Mouse (Mus musculus) monocyte, adult 2 months (primary cell): ENCODE data around the gene Kcnab1.
"Not testable (repeated sequence)": the region's sequence is repeated elsewhere in the genome, so short reads cannot be mapped to it uniquely, and the experiment has no call there.

ENCODE experiments used
- DNase-seq, 2 experiments: peaks; one replicate each; pipeline ENCODE4 v3.0.0; 2022; ENCODE audit warnings: low spot score in 2 of 2, low read depth in 1 of 2

Kcnab1 gene

DNA sequence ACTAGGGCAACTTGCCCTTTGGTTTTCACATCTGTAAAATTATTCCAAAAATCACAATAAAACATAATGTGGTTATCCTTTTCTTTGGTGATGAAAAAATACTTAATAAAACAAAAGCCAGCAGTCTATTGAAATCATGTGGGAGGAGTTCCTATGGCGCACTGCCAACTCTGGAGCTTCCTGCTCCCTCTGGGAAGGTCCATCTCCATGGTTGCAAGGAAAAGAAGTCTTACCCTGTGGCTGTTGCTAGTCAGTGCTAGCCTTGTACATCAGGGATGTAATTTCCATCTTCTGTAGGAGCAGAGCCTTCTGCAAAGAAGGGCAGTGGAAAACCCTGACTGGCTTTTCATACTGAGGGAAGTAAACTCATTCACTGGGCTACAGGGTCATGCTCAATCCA, 254.3 kb downstream of the Kcnab1 start:
- DNase-seq, result no peak

DNA sequence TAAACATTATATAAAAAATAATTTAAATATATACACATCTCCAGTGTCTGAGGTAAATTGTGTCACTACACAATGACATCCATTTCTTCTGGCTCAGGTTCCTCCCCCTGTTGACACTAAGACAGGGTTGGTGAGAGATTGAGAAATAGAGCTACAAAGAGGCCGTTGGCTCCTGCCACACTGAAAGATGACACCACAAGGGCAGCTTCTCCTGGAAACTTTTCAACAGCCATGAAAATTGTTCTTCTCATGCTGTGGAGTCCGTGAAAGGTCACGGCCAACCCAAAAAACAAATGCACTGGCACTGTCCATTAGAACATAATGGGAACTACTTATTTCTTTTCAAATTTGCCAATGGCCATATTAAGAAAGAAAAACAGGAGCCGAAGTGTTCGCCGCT, 256.0 kb downstream of the Kcnab1 start:
- no peak for DNase-seq

DNA sequence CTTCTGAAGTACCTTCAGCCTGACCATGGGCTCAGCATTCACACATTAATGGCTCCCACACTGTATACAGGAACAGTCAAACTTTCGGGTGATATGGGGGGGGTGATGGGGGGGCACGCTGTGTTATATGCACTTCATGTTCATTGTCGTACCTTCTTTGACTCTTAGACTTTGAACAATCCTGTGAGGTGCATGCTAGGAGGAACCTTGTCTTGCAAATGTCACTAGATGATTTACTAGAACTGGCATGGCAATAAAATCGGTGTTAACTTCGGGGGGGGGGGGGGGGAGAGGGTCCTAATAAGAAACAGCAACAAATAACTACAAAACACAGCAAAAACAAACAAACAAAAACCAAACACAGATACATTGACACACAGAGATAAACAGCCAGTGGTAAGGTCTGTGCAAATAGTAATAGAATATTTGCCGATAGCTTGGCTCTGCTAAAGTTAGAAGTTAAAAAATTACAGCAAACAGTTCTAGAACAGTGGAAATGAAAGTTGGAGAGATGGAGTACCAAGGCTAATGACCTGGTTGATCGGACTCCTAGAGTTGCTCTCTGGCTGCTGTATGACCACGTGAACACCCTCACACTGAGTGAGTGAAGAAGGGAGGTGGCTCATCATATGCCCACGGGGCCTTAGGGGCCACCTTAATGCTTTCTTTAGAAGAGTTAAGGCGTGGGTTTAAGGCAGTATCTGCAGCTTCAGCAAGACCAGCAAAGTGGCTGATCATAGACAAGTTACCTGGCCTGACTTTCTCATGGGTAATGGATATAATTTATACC, 256.9 kb downstream of the Kcnab1 start:
- no peak for DNase-seq

DNA sequence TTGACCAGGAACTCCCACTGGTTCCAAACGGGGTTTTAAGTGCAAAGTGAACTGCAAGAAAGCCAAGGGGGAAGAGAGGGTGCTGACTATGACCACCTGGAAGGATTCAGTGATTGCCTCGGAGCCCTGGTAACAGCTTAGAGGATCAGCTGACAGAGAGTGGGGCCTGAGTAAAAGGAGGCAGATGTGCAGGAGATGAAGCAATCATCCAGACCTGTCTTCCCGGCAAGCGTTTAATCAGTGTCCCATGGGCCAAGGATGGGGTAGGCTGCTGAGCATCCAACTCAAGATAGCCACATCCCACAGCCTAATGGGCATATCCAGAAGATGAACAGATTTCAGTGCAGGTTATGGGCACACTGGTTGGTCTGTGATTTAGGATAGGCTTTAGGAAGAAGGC, 258.8 kb downstream of the Kcnab1 start:
- no peak for DNase-seq

DNA sequence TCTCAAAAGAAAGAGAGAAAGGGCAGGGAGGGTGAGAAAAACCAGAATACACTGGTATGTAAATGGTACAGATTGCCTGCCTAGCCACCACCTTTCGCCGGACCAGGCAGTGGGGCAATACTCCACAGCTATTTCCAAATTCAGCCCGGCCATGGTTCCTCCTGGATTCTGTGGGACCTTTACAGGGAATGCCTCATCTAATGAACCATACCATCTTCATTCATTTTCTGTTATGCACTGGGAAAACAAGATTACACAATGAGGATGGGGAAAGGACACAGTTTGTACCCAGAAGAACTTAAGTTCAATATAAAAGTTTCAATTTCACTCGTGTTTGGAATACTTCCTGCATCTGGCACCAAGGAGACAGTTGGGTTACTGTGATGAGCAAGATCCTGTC, 263.4 kb downstream of the Kcnab1 start:
- no peak for DNase-seq

DNA sequence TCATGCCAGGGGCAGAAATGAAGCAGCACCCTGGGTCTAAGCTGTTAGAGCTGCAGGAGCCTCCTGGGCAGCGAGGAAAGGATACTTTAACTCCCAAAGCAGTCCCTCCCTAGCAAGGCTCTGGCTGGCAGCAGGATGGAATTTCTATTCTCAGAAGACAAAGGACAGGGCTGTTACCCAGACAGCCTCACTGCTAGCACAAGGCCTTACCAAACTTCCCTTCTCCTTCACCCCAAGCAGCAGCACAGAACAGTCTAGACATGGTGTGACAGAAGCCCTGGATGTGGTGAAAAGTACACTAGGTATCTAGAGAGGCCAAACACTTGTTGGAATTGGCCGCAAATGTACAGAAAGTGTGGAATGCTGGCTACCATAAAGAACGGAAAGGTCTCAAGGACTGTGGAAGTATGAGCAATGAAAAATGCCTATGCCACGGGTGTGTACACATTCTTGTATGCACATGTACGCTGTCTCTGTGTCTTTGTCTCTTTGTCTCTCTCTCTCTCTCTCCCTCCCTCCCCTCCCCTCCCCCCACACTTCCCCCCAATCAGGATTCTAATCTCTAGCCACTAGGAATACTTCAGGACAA, 264.5 kb downstream of the Kcnab1 start:
- DNase-seq, result no peak

DNA sequence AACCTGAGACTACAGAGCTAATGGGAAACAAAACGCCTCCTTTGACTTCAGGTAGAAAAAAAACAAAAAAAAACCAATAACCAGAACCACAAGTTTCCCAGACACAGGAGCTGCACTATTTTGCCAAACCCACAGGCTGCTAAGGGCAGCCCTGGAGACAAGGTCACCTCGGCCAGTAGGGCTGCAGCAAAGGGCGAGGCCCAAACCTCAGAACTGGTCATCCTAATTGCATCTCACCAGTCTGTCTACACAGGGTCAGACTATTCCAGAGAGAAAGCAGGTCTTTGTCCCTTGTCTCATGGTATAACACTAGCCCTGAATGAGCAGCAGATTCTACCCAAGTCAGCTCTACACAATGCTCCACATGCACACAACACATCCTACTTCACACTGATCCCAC, 265.5 kb downstream of the Kcnab1 start:
- no peak for DNase-seq

DNA sequence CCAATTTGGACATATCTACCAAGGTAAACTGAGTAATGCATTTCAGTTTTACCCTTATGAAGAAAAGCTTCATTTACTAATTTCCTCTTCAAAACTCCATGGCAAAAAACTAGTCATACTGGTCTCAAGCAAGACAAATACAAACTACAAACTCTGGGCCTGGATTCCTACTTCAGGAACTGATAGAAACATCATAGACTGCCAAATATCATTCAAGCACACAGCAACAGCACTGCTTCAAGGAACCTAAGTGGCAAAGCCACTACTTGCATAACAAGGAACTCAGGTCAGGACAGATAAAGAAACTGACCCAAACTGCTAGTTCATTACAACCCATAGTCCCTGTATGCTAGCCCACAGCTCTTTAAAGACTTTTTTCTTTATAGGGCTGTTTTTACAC, 269.5 kb downstream of the Kcnab1 start:
- DNase-seq, result no peak

DNA sequence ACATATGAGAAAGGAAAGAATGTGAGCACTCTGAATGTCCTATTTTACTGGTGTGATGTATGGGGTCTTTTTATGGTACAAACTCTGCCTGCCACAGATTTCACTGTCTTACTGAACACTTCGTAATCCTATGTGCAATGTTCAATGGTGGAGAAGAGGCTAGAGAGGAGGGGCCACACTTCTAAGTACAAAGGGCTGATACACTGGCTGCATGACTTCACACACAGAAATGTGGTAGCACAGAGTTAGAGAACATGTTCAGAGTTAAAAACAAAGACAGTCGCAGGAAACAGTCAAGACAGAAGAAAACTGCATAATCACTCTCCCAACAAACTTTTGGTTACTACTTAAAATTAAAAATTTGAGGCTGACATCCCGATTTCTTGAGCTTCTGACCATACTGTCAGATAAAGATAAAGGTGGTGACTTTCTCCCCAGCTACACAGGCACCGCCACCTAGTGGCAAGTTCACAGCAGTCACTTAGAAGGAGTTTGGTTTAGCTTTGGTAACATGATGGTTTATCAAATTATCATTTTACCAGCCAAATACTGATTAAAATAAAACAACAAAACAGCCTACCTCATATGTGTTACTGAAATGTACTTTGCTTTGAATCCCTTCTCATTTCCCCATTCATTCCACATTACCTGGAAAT, 270.8 kb downstream of the Kcnab1 start:
- no peak for DNase-seq

DNA sequence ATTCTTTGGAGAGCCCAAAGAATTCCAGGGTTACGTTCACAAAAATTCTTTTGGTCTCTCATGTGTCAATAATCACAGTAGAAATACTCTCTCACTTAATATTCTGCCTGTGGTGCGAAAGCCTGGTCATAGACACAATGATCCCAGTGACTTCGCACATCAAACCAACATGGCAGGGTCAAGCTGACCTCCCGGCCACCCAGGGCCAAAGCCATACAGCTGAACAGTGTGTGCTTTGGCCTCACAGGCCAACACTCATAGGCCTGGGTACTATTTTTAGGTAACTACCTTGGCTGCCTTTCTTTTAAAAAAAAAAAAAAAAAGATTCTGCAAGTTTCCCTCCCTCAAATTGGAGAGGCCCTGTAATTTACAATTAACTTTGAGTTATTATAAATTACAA, 271.9 kb downstream of the Kcnab1 start:
- DNase-seq, result no peak

DNA sequence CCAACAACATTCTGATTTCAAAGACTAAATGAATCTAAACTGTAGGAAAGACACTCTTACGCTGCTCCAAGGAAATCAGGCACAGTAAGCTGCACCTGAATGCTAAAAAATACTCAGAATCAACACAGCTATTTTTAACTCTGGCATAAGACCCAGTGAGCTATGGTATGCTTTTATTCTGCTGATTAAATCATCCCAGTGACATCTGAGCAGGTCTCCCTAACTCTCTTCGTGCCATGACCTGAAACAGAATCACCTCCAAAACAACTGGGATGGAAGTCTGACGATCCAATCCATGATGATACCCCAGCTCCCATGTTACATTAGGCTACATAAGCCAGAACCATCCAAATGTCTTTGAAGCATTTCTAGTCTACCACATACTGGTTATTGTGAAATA, 275.2 kb downstream of the Kcnab1 start:
- no peak for DNase-seq

DNA sequence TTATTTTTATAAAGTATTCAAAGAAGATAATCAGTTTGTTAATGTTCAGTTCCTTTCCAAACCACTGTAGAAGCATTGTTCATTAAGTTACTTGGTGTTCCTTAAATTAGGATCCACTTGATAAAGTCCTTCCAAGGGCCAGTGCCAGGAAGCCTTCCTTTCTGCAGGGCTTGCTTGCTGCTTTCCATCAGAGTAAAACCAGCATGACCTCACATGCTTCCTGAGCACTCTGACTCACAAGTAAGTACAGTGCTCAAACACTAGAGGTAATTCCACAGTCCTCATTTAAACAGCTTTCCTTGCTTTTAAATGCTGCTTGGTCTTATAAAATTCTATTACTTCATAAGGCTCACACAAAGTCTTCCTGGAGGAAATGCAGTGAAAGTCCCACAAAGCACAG, 276.6 kb downstream of the Kcnab1 start:
- no peak for DNase-seq

DNA sequence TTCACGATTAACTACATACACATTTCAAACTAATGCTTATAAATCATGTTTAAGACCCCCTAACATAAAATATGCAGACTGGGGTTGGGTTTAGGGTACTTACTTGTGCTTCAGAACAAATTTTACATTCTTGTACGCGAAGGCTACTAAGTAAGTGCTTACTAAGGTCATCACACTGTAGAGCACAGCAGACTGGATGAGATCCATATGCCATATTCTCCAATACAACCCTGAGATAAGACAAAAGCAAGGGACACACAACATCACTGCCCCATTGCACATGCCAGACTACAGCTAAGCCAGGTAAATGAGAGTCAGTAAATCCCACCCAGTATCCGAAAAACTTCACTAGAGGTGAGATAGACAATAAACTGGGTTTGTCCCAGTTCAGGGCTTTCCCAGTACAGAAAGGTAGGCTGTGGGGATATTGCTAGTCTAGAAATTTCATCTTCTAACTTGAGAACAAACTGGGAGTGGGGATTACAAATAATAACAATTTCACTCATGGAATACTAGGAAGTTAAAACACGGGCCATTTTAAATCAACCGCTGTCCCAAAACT, 282.1 kb downstream of the Kcnab1 start:
- no peak for DNase-seq

DNA sequence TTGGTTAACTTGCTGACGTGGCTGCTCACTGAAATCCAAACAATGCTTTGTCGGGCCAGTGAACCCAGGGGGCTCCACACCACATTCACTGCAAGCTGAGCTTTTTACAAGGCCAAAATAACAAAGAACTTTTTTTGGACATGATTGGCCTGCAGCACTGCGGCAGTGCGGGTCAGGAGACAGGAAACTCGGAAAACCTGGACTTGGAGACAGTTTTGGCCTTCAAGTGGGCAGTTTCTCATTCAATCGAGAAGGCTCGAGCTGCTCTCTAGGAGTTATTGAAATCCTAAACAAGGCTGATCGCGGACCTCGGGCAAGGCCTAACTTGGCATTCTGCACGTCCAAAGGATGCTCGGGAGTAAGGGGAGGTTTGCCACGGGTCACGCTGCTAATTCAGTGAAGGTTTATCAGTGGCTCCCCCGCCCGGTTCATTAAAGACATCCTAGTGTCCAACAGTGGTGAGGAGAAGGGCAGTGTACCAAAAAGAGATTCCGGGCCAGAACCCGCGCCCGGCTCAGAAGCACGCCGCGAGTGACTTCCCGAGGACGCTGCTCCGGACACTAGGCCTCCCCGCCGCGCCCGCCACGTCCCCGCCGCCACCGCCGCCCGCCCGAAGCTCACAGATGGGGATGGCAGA, 282.7 kb downstream of the Kcnab1 start:
- DNase-seq, result no peak

DNA sequence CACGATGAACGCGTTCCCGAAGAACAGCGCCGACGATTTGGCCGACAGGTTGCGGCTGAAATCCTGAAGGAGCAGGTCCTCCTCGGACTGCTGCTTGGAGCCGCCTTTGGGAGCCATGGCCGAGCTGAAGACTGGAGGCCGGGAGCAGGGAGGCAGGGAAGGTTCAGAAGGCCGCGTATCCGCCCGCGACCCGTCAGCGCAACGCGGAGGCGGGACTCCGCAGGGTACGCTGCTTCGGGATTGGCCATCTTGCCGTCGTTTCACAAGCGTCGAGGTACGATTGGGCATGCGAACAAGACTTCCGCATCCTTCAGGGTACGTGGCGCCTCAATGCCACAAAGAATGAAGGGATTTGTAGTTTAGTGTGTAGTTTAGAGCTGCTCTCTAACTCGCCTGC, 283.2 kb downstream of the Kcnab1 start, which contains the start of gene Ssr3:
Gene Ssr3 (minus strand): TSS at position 203 of the 397 bp plus-strand sequence.
- peak; percentile 86 to 90 for DNase-seq

DNA sequence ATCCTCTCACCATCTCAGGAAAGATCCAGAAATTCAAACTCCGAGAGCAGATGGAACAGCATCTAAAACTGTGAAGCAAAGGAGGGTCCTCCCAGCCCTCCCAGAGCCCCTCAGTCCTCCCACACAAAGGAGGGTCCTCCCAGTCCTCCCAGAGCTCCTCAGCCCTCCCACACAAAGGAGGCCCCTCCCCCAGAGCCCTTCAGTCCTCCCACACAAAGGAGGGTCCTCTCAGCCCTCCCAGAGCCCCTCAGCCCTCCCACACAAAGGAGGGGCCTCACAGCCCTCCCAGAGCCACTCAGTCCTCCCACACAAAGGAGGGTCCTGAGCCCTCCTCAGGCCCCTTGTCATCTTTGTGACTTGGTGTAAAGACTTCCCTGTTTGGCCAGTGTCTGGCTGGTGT, 285.9 kb downstream of the Kcnab1 start:
- not testable (repeated sequence) for DNase-seq

DNA sequence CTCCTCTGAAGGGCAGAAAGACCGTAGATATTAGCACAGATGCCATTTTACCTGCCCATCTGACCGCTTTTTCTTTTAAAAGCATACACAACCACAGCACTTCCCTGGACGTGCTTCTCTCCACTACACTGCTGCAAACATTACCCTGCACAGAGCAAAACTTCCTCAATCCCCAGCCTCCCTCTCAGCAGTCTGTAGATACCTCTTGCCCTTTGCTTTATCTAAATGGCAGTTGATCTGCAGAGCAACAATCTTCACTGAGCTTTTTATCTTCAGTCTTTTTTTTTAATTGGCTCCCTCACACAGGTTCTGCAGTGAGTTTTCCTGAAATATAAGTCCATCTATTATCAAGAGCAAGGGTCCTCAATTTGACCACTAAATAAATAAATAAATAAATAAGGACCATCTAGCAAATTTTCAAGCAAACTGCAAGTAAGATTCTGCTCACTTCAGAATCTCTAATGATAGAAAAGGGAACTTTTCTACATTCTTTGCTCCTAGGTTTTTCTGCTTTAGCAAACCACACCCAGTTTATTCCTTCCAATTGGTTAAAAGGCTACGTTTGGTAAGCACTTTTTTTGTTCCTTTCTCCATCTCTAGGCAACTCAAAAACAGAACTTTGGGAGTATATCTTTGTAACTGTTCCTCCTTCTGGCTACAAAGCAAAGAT, 287.8 kb downstream of the Kcnab1 start:
- no peak for DNase-seq

DNA sequence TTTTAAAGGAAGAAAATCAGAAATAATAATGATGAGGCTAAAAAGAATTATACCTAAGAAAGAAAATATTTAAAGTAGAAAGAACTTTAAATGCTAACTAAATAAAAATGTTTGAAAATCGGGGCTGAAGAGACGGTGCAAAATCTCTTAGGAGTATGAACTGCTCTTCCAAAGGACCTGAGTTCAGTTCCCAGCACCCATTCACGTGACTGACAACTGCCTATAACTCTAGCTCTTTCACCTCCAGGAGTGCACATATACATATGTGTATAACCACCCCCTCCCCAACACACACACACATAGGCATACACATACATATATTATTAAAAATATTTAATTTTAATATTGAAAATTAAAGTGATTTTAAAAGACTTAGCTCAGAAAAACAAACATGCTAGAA, 288.4 kb downstream of the Kcnab1 start:
- DNase-seq, result no peak

DNA sequence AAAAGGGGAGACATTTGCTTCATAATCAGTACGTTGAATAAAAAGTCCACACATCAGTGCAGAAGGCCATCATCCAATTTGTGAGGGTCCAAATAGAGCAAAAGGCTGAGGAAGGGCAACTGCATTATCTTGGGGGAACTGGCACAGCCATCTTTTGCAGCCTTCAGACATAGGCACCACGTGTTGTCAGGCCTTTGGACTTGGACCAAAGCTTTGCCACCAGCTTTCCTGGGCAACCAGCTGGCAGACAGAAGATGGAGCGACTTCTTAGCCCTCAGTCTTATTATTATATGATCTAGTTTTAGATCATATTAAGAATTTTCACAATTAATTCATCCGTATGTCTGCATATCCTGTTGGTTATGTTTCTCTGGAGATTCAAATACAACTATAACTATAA, 296.6 kb downstream of the Kcnab1 start:
- no peak for DNase-seq

DNA sequence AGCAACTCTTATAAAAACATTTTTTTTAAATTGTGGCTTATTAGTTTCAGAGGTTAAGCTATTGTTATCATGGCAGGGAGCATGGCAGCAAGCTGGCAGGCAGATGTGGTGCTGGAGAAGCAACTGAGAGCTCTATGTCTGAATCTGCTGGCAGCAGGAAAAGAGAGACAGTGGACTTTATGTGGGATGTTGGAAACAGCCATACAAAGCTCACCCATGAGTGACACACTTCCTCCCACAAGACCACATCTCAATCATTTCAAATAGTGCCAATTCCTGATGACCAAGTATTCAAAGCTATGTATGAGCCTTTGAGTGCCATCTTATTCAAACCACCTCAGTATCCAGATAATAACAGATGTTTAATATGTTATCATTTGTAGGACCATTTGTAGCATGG, 298.7 kb downstream of the Kcnab1 start:
- no peak for DNase-seq

DNA sequence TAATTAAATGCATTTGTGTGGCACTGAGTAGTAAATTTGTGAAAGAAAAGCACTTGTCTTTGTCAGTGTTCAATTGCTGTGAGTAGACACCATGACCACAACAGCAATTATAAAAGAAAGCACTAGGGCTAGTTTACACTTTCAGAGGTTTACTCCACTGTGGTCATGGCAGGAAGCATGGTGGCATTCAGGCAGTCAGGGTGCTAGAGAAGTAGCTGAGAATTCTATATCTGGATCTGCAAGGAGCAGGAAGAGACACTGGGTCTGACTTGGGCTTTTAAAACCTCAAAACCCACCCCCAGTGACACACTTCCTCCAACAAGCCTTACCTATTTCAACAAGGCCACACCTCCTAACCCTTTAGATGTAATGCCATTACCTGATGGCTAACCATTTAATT, 307.4 kb downstream of the Kcnab1 start:
- no peak for DNase-seq
